Mouse (Mus musculus) hindbrain, embryonic 13.5 days (tissue): ENCODE measurements around the gene Olfr123. TPM values are rescaled to one million over a fixed set of nuclear protein-coding genes. Genes with fewer than 3 reads are reported as not detected.

Experiments used
- ATAC-seq: fragments of 200-750 bp; cut with Nextera tagmentation; 2 replicates; pipeline ENCODE4 v1.8.0; 2017; ENCODE audit warnings: moderate TSS enrichment; ENCODE audit not compliant: low FRiP score
- H3K27ac ChIP-seq: fragments of 300-500 bp; sonication (generic); 2 replicates; pipeline ENCODE4 v1.5.1; 2015; ENCODE audit warnings: inconsistent platforms, mild to moderate bottlenecking, moderate library complexity
- H3K27me3 ChIP-seq: fragments of 300-500 bp; sonication (generic); 2 replicates; pipeline ENCODE4 v1.6.1; 2015; ENCODE audit warnings: mild to moderate bottlenecking, inconsistent platforms
- H3K36me3 ChIP-seq: fragments of 300-500 bp; sonication (generic); 2 replicates; pipeline ENCODE4 v1.6.1; 2015; ENCODE audit warnings: mild to moderate bottlenecking, inconsistent platforms
- H3K4me1 ChIP-seq: fragments of 300-500 bp; sonication (generic); replicated peaks from 2 replicates; pipeline ENCODE4 v1.6.1; 2015; ENCODE audit warnings: inconsistent platforms
- H3K4me2 ChIP-seq: fragments of 300-500 bp; sonication (generic); 2 replicates; pipeline ENCODE4 v1.6.1; 2015; ENCODE audit warnings: inconsistent platforms, mild to moderate bottlenecking, moderate library complexity
- H3K4me3 ChIP-seq: fragments of 300-500 bp; sonication (generic); 2 replicates; pipeline ENCODE4 v1.5.1; 2015; ENCODE audit warnings: mild to moderate bottlenecking, inconsistent platforms
- H3K9ac ChIP-seq: fragments of 300-500 bp; sonication (generic); 2 replicates; pipeline ENCODE4 v1.6.1; 2015; ENCODE audit warnings: mild to moderate bottlenecking, inconsistent platforms
- H3K9me3 ChIP-seq: fragments of 300-500 bp; sonication (generic); 2 replicates; pipeline ENCODE4 v1.6.1; 2016; ENCODE audit warnings: inconsistent platforms
- WGBS: fragments of 180-500 bp; shearing (Covaris S2); methylation state at CpG from one replicate; pipeline ENCODE4 v1.1.7; 2015; 5-methylcytosine and 5-hydroxymethylcytosine counted together
- polyA plus RNA-seq: library from polyadenylated mRNA; unstranded; fragments of >200 nt; fragmentation: Nextera tagmentation; extraction: Ambion mirVana; gene quantifications from 2 replicates; pipeline ENCODE4 v1.2.1, GENCODE M21; 2015

Gene Olfr123
- polyA plus RNA-seq: not detected in 2 replicates

DNA sequence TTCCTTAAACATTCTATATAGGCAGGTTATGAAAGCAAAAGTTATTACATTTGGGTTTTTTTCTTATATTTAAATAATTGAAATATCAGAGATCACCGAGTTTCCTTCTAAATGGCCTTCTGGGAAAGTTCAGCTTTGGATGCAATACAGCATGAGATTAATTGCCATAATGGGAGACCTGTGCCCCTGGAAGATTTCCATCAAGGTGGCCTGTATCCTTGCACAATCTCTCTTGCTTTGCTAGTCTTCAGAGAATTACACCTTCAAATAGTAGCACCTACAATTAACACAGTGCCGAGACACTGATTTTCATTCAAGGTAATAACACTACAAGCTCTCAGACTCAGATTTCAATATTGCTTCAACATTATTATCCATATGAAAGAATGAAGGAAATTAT lies at the start of gene Olfr123:
TSS of gene Olfr123 (plus strand) at position 301 of the 400 bp plus-strand sequence.
- H3K4me2 ChIP-seq: no peak within 1 kb of the TSS
- H3K27ac ChIP-seq: no peak within 1 kb of the TSS
- no peaks in the 10 kb centered on the region for H3K36me3 ChIP-seq
- WGBS: 95% methylated on average over 2 of the region's 2 CpGs
- no peaks in the 10 kb centered on the region for H3K27me3 ChIP-seq
- H3K4me3 ChIP-seq: no peak within 1 kb of the TSS
- H3K9ac ChIP-seq: no peak within 1 kb of the TSS
- no peak for ATAC-seq
- no peaks in the 10 kb centered on the region for H3K9me3 ChIP-seq
- H3K4me1 ChIP-seq: no peaks in the 10 kb centered on the region

DNA sequence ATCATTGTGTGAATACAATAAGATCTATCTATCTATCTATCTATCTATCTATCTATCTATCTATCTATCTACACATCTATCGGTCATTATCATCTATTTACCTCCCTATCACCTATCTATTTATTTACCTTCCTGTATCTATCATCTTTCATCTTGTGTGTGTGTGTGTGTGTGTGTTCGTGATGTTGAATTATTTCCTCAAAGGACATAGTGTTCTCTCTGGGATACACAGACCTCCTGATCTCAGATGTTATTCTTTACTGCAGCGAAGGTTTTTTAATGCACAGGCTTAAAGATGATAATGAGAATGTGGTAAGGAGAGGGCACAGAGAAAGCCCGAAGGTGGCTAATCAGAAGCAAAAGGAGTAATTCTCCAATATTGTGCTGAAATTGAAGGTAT lies 25.0 kb upstream of the Olfr123 start, which contains the start of gene Olfr122:
TSS of gene Olfr122 (plus strand) at position 301 of the 400 bp plus-strand sequence.
- ATAC-seq: no peak
- Histone ChIP-seq H3K27ac (no peak within 1 kb of the TSS), H3K9ac (no peak within 1 kb of the TSS), H3K4me2 (no peak within 1 kb of the TSS), H3K27me3 (no peaks in the 10 kb centered on the region), H3K36me3 (no peaks in the 10 kb centered on the region), H3K4me1 (no peaks in the 10 kb centered on the region), H3K4me3 (no peak within 1 kb of the TSS), H3K9me3 (no peaks in the 10 kb centered on the region)
- 94% methylated on average over 4 of the region's 4 CpGs for WGBS

DNA sequence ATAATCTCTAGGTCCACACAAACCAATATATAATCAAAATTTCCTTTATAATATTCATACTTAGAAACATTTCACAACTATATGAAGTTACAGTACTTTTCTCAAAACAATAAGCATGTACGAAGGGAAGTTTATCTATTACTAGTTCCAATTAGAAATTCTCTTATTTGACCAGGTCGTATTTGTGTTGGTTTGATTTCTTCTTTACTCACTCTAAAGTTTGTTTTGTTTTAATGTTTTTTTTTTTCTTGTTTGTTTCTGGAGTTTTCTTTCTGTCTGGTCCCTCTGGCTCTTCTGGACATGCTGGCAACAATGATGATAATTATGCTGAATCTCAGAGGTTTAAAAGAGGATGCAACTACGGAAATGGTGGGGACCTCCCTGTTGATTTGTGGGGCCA lies 6.3 kb downstream of the Olfr123 start, which contains the start of gene Olfr124:
TSS of gene Olfr124 (plus strand) at position 301 of the 400 bp plus-strand sequence.
- no peak within 1 kb of the TSS for H3K4me3 ChIP-seq
- H3K36me3 ChIP-seq: no peaks in the 10 kb centered on the region
- no peaks in the 10 kb centered on the region for H3K4me1 ChIP-seq
- no peak for ATAC-seq
- no peak within 1 kb of the TSS for H3K9ac ChIP-seq
- no peak within 1 kb of the TSS for H3K4me2 ChIP-seq
- H3K27me3 ChIP-seq: no peaks in the 10 kb centered on the region
- H3K9me3 ChIP-seq: no peaks in the 10 kb centered on the region
- 90% methylated on average over 3 of the region's 3 CpGs for WGBS
- no peak within 1 kb of the TSS for H3K27ac ChIP-seq

- ATAC-seq: no peak
Observed at GRCm38 (mm10) chr17:37832649-37833048, 39.3 kb downstream of the Olfr123 start, which contains the start of gene Olfr125. Olfr125 (plus strand) TSS chr17:37832949.

GRCm38 (mm10) chr17:37847183-37847582 lies 53.9 kb downstream of the Olfr123 start, which contains the start of gene Olfr126:
Olfr126 (plus strand) TSS chr17:37847483.
- no peaks in the 10 kb centered on the region for H3K4me1 ChIP-seq
- H3K4me2 ChIP-seq: no peak within 1 kb of the TSS
- H3K27ac ChIP-seq: no peak within 1 kb of the TSS
- no peak for ATAC-seq
- no peak within 1 kb of the TSS for H3K9ac ChIP-seq
- H3K36me3 ChIP-seq: no peaks in the 10 kb centered on the region
- H3K27me3 ChIP-seq: no peaks in the 10 kb centered on the region
- H3K4me3 ChIP-seq: no peak within 1 kb of the TSS
- no peaks in the 10 kb centered on the region for H3K9me3 ChIP-seq

More at GRCm38 (mm10) chr17:37832649-37833048, 39.3 kb downstream of the Olfr123 start, which contains the start of gene Olfr125:
- no peak within 1 kb of the TSS for H3K4me3 ChIP-seq
- no peak within 1 kb of the TSS for H3K27ac ChIP-seq
- H3K27me3 ChIP-seq: no peaks in the 10 kb centered on the region
- no peaks in the 10 kb centered on the region for H3K4me1 ChIP-seq
- no peak within 1 kb of the TSS for H3K4me2 ChIP-seq
- no peak within 1 kb of the TSS for H3K9ac ChIP-seq
- no peaks in the 10 kb centered on the region for H3K9me3 ChIP-seq
- no peaks in the 10 kb centered on the region for H3K36me3 ChIP-seq

Other genes starting within 250 kb of the Olfr123 start
- not detected in 2 replicates for gene Olfr112, start 224.1 kb upstream of the Olfr123 start, polyA plus RNA-seq
- gene Olfr113, start 215.9 kb upstream of the Olfr123 start, polyA plus RNA-seq: not detected in 2 replicates
- not detected in 2 replicates for gene Olfr114, start 200.8 kb upstream of the Olfr123 start, polyA plus RNA-seq
- gene Olfr115, start 166.4 kb upstream of the Olfr123 start, polyA plus RNA-seq: not detected in 2 replicates
- not detected in 2 replicates for gene Olfr116, start 166.3 kb upstream of the Olfr123 start, polyA plus RNA-seq
- gene Olfr117, start 129.7 kb upstream of the Olfr123 start, polyA plus RNA-seq: not detected in 2 replicates
- gene Olfr118, start 126.5 kb upstream of the Olfr123 start, polyA plus RNA-seq: not detected in 2 replicates
- gene Olfr119, start 97.0 kb upstream of the Olfr123 start, polyA plus RNA-seq: not detected in 2 replicates
- gene Olfr120, start 71.7 kb upstream of the Olfr123 start, polyA plus RNA-seq: not detected in 2 replicates
- gene Olfr121, start 44.7 kb upstream of the Olfr123 start, polyA plus RNA-seq: not detected in 2 replicates
- gene Olfr122, start 24.9 kb upstream of the Olfr123 start, polyA plus RNA-seq: not detected in 2 replicates
- gene Olfr124, start 6.4 kb downstream of the Olfr123 start, polyA plus RNA-seq: not detected in 2 replicates
- gene Olfr125, start 39.4 kb downstream of the Olfr123 start, polyA plus RNA-seq: not detected in 2 replicates
- not detected in 2 replicates for gene Olfr126, start 54.0 kb downstream of the Olfr123 start, polyA plus RNA-seq
- gene Olfr127, start 106.9 kb downstream of the Olfr123 start, polyA plus RNA-seq: not detected in 2 replicates
- not detected in 2 replicates for gene Olfr128, start 127.0 kb downstream of the Olfr123 start, polyA plus RNA-seq
- gene Olfr761, start 159.6 kb downstream of the Olfr123 start, polyA plus RNA-seq: not detected in 2 replicates